Mouse (Mus musculus): ENCODE data around the gene Klf9. TPM values are rescaled to one million over a fixed set of nuclear protein-coding genes. Genes with fewer than 3 reads are reported as not detected.

The Klf9 gene
- total RNA-seq (2021): 100 to 1,000 TPM; 135 to 146 TPM

- peak; percentile 95 to 97 for DNase-seq
- intact Hi-C loops (cut with DNase I): no loop called here
Measured at GRCm38 (mm10) chr19:23140689-23141317, at the start of gene Klf9. Gene Klf9, plus strand, starts transcription at chr19:23141226.

DNA sequence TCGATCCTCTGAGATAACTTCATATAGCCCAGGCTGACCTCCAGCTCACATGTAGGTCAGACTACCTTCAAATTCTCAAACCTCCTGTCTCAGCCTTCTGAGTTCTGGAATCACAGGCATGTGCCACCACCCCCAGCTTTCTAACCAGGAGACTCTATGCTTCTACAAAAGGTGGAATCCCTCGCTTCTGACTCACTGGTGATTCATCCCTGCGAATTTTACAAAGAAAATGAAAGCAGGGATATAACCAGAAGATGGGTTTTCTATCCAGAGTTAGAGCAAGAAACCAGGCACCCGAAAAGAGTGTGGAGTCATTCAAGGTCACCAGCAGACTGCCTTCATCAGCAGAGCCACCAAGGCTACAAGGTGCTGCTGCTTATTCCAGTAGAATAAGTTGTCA lies 49.4 kb upstream of the Klf9 start:
- intact Hi-C loops (cut with DNase I): loop anchor here (1.0 kb wide), 1 partner anchor 34 kb away; no protein-coding TSS in a partner anchor

GRCm38 (mm10) chr19:23093548-23093947 lies 47.5 kb upstream of the Klf9 start:
- DNase-seq: no peak
- intact Hi-C loops (cut with DNase I): no loop called here

More for the DNA sequence above, 49.4 kb upstream of the Klf9 start:
- no peak for DNase-seq

GRCm38 (mm10) chr19:23094906-23095305 lies 46.1 kb upstream of the Klf9 start:
- no peak for DNase-seq
- intact Hi-C loops (cut with DNase I): no loop called here

DNA sequence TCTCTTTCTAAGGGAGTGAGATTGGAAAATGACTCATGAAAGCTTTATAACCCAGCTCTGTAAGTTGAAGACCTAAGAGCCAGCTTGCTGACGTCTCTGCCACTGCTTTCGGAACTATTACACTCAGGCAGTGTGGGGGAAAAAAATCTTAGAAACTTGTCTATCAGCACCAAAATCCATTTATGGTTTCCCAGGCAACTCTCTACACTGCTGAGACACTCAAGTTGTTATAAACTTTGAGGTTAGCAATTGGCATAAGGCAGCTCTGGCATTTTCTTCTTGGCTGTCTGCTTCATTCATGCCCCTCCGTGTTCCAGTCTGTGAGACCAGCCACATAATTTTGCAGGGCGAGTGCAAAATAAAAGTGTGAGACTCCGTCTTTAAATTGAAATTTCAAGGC lies 34.2 kb upstream of the Klf9 start:
- no peak for DNase-seq
- intact Hi-C loops (cut with DNase I): no loop called here

DNA sequence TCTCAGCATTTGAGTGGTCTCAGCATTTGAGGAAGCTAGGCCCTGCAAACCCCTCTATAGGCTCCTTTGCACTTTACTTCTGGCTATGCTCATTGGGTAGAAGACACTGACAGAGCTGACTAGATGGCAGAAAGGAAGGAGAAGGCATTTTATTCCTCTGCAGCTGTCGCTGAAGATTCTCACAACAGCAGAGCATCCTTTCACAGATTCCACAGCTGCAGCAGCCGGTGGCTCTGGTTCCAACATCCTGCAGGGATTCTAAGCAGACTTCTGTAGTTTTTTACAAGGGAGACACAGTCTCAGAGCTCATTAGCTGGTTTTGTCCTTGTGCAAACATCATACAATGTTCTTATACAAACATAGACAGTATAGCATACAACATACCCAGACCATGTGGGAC lies 33.7 kb upstream of the Klf9 start:
- intact Hi-C loops (cut with DNase I): no loop called here
- no peak for DNase-seq

- DNase-seq: no peak
- intact Hi-C loops (cut with DNase I): no loop called here
Measured at GRCm38 (mm10) chr19:23121875-23122274, 19.2 kb upstream of the Klf9 start.

- intact Hi-C loops (cut with DNase I): no loop called here
Measured at GRCm38 (mm10) chr19:23124023-23124550, 16.9 kb upstream of the Klf9 start.

GRCm38 (mm10) chr19:23125227-23126150 lies 15.5 kb upstream of the Klf9 start:
- intact Hi-C loops (cut with DNase I): no loop called here
- peak in 1 of 2 experiments; percentile 59 for DNase-seq

More at GRCm38 (mm10) chr19:23124023-23124550, 16.9 kb upstream of the Klf9 start:
- no peak for DNase-seq

DNA sequence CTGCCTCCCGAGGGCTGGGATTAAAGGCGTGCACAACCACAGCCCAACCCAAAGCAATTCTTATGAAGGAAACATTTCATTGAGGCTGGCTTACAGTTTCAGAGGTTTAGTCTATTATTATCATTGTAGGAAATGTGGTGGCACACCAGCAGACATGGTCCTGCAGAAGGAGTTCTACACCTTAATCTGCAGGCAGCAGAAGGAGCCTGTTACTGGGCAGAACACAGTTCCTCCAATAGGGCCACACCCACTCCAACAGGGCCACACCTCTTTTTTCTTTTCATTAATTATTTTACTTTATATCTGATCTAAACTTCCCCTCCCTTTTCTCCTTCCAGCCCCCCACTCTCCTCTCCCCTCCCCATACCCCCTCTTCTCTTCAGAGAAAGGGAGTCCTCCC lies 11.1 kb upstream of the Klf9 start:
- no peak for DNase-seq
- intact Hi-C loops (cut with DNase I): loop anchor here (5.0 kb wide), 1 partner anchor 123 kb away; no protein-coding TSS in a partner anchor

- DNase-seq: no peak
- intact Hi-C loops (cut with DNase I): loop anchor here (5.0 kb wide), 1 partner anchor 125 kb away; no protein-coding TSS in a partner anchor
Measured at GRCm38 (mm10) chr19:23132106-23132635, 8.9 kb upstream of the Klf9 start.

- intact Hi-C loops (cut with DNase I): loop anchor here (5.0 kb wide), 1 partner anchor 126 kb away; no protein-coding TSS in a partner anchor
- DNase-seq: peak; percentile 34 to 42
Measured at GRCm38 (mm10) chr19:23132720-23133426, 8.2 kb upstream of the Klf9 start.

DNA sequence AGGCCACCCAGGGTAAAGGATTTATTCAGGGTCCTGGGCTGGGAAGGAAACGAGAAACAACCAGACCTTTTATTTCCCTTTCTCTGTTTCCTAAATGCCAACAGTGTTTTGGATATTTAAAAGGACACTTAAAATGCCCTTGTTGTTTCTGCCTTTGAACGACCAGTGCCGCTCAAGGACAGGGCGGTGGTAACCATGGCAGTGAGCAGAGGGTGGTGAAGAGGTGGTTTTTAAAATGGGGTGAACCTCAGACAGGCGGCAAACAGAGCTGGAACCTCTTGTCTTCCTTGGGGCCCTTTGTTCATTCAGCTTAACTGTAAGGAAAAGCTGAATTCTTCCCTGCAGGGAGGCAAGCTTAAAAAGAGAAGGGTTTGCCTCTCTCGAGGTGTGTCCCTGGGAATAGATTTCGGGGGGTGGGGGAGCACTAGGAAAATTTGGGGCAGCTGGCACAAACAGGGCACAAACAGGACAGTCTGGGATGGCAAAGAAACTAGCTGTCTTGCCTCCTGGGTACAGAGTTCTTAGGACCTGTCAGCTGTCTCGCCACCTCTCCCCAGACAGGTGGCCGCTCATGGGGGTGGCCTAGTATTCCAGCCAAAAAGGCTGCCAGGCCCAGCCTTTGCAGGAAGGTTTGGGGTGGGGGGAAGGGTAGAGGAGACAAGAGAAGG lies 7.5 kb upstream of the Klf9 start:
- DNase-seq: no peak
- intact Hi-C loops (cut with DNase I): loop anchor here (1.0 to 5.0 kb wide), 5 partner anchors 76 to 193 kb away; no protein-coding TSS in a partner anchor

GRCm38 (mm10) chr19:23134095-23134440 lies 7.0 kb upstream of the Klf9 start:
- intact Hi-C loops (cut with DNase I): loop anchor here (1.0 to 5.0 kb wide), 5 partner anchors 77 to 193 kb away; no protein-coding TSS in a partner anchor
- DNase-seq: peak; percentile 80 to 89

DNA sequence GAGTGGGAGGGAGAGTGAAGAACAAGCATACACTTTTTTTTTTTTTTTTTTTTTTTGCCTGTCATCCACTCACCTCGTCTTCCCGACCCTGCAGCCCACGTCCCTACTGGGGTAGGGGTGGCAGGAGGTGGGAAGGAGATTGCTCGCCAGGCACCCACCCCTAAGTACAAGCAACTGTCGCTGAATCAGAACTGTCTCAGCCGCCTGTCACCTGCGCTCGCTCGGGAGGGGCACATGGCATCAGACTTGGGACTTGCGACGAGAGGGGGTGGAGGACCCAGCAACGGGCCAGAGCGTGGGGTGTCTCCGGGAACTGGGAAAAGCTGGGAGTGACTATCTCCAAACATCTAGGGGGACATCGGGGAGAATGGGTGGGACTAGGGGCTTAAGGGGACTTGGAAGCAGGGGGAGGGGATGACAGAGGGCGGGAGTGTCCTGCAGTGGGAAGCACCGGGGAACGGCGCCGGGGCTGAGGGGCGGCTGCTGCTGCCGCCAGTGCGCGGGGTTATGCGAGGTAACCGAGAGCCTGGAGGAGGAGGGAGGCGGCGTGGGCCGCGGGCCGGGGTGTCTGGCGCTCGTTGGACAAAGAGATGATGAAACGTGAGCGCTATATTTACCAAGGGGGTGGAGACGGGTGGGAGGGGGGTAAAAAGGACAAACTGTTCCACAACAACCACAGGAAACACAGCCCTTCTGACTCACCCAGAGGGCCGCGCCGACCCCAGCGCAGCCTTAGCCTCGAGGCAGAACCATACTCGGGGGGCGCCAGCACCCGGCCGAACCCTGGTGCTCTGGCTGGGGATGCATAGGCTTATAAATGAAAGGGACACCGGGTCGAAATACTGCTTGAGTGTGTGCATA lies 6.4 kb upstream of the Klf9 start:
- DNase-seq: peak in 1 of 2 experiments; percentile 91
- intact Hi-C loops (cut with DNase I): loop anchor here (1.0 to 5.0 kb wide), 6 partner anchors 77 to 218 kb away; no protein-coding TSS in a partner anchor

- DNase-seq: peak; percentile 90 to 95
- intact Hi-C loops (cut with DNase I): loop anchor here (1.0 to 2.0 kb wide), 4 partner anchors 101 to 219 kb away; no protein-coding TSS in a partner anchor
Measured at GRCm38 (mm10) chr19:23135349-23136201, 5.5 kb upstream of the Klf9 start.

DNA sequence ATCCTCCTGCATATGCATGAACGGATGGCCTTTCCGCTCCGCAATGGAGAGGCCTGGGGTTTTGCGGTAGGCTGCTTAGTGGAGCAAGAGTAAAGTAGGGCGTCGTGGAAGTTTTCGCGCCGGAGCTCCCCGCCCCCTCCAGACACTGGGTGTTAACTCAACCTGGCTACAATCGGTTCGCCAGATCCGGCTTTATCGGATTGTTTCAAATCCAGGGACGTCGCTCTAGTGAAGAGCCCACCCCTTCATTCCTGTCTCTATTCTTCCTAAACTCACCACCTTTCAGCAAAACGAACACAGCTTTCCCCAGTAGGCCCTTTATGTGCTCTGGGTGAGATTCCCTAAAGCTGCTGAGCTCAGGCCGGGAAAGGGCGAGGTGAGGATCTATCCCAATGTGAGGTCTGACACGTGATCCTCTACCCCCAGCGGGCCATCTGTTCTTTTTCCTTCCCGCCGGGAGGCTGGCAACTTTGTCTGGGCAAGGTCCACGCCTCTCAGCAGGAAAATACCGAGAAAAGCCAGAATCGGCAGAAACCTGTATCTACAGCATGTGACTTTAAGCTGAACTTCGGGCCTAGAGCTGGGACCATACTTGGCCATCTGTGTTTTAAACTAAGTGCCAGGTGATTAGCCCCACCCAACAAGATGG lies 4.7 kb upstream of the Klf9 start:
- intact Hi-C loops (cut with DNase I): no loop called here
- DNase-seq: peak; percentile 70 to 85

Measured in heart, postnatal 36 days (tissue).